Mouse (Mus musculus): ENCODE measurements around the gene Acot8. TPM values are rescaled to one million over a fixed set of nuclear protein-coding genes. Genes with fewer than 3 reads are reported as not detected.

Gene Acot8
- polyA plus RNA-seq, 1 experiment from 2014 or later = 13.8 TPM

- ATAC-seq (ENCODE audit: insufficient number of reproducible peaks, insufficient read depth, low FRiP score, low TSS enrichment, low read depth) = peak; percentile 98
- Histone ChIP-seq H3K27ac (peak within 1 kb of the TSS; percentile 74; the same call in 1 of the 2 replicates), H3K9me3 (no peaks in the 10 kb centered on the region), H3K9ac (replicated peaks) (peak within 1 kb of the TSS; percentile 86), H3K27me3 (no peaks in the 10 kb centered on the region), H3K36me3 (peaks cover 63% of the 10 kb centered on the region), H3K4me1 (replicated peaks) (peaks cover 23% of the 10 kb centered on the region), H3K4me3 (replicated peaks) (peak within 1 kb of the TSS; percentile 87), H3K4me2 (peak within 1 kb of the TSS; percentile 85)
- WGBS = 2% methylated on average over 53 of the region's 53 CpGs
These were observed 35.2 kb downstream of the Acot8 start, which contains the start of gene Ube2c for GRCm38 (mm10) chr2:164769258-164770037. TSS of gene Ube2c (plus strand) at chr2:164769898.

- no peak overlapping the region for H3K4me3 ChIP-seq (replicated peaks)
- H3K27me3 ChIP-seq = no peaks in the 10 kb centered on the region
- no peak overlapping the region for H3K9ac ChIP-seq (replicated peaks)
- 91% methylated on average over 15 of the region's 15 CpGs for WGBS
- peaks cover 69% of the 10 kb centered on the region for H3K36me3 ChIP-seq
- H3K27ac ChIP-seq = peak overlapping the region; percentile 35; the same call in 1 of the 2 replicates
- no peaks in the 10 kb centered on the region for H3K9me3 ChIP-seq
- peaks cover 23% of the 10 kb centered on the region for H3K4me1 ChIP-seq (replicated peaks)
- ATAC-seq (ENCODE audit: insufficient number of reproducible peaks, insufficient read depth, low FRiP score, low TSS enrichment, low read depth) = no peak
- no peak overlapping the region for H3K4me2 ChIP-seq
These were observed 36.7 kb downstream of the Acot8 start for GRCm38 (mm10) chr2:164767812-164768540.

GRCm38 (mm10) chr2:164765841-164766240 is 38.8 kb downstream of the Acot8 start:
- no peak overlapping the region for H3K27ac ChIP-seq
- no peaks in the 10 kb centered on the region for H3K27me3 ChIP-seq
- H3K36me3 ChIP-seq = peaks cover 70% of the 10 kb centered on the region
- no peaks in the 10 kb centered on the region for H3K9me3 ChIP-seq
- 75% methylated on average over 3 of the region's 3 CpGs for WGBS
- no peak for ATAC-seq (ENCODE audit: insufficient number of reproducible peaks, insufficient read depth, low FRiP score, low TSS enrichment, low read depth)
- H3K4me1 ChIP-seq (replicated peaks) = peaks cover 8% of the 10 kb centered on the region
- no peak overlapping the region for H3K9ac ChIP-seq (replicated peaks)
- H3K4me3 ChIP-seq (replicated peaks) = no peak overlapping the region
- no peak overlapping the region for H3K4me2 ChIP-seq

GRCm38 (mm10) chr2:164762593-164762992 is 42.1 kb downstream of the Acot8 start:
- H3K4me1 ChIP-seq (replicated peaks) = no peaks in the 10 kb centered on the region
- no peak overlapping the region for H3K9ac ChIP-seq (replicated peaks)
- no peak overlapping the region for H3K4me2 ChIP-seq
- no peaks in the 10 kb centered on the region for H3K9me3 ChIP-seq
- WGBS = 94% methylated on average over 7 of the region's 7 CpGs
- no peak overlapping the region for H3K4me3 ChIP-seq (replicated peaks)
- H3K27me3 ChIP-seq = no peaks in the 10 kb centered on the region
- no peak for ATAC-seq (ENCODE audit: insufficient number of reproducible peaks, insufficient read depth, low FRiP score, low TSS enrichment, low read depth)
- no peak overlapping the region for H3K27ac ChIP-seq
- peaks cover 94% of the 10 kb centered on the region for H3K36me3 ChIP-seq

GRCm38 (mm10) chr2:164761971-164762370 is 42.7 kb downstream of the Acot8 start:
- ATAC-seq (ENCODE audit: insufficient number of reproducible peaks, insufficient read depth, low FRiP score, low TSS enrichment, low read depth) = no peak
- Histone ChIP-seq H3K27ac (no peak overlapping the region), H3K4me3 (replicated peaks) (no peak overlapping the region), H3K4me1 (replicated peaks) (no peaks in the 10 kb centered on the region), H3K9me3 (no peaks in the 10 kb centered on the region), H3K4me2 (no peak overlapping the region), H3K27me3 (no peaks in the 10 kb centered on the region), H3K36me3 (peaks cover 94% of the 10 kb centered on the region), H3K9ac (replicated peaks) (no peak overlapping the region)
- 99% methylated on average over 4 of the region's 4 CpGs for WGBS

- no peak overlapping the region for H3K9ac ChIP-seq (replicated peaks)
- no peak for ATAC-seq (ENCODE audit: insufficient number of reproducible peaks, insufficient read depth, low FRiP score, low TSS enrichment, low read depth)
- H3K36me3 ChIP-seq = peaks cover 94% of the 10 kb centered on the region
- H3K4me3 ChIP-seq (replicated peaks) = no peak overlapping the region
- no peaks in the 10 kb centered on the region for H3K9me3 ChIP-seq
- H3K27me3 ChIP-seq = no peaks in the 10 kb centered on the region
- H3K4me1 ChIP-seq (replicated peaks) = no peaks in the 10 kb centered on the region
- H3K27ac ChIP-seq = no peak overlapping the region
- H3K4me2 ChIP-seq = no peak overlapping the region
- WGBS = 94% methylated on average over 2 of the region's 2 CpGs
These were observed 43.2 kb downstream of the Acot8 start for GRCm38 (mm10) chr2:164761502-164761901.

- H3K4me3 ChIP-seq (replicated peaks) = no peak overlapping the region
- WGBS = 90% methylated on average over 4 of the region's 4 CpGs
- H3K4me2 ChIP-seq = no peak overlapping the region
- no peak overlapping the region for H3K27ac ChIP-seq
- no peaks in the 10 kb centered on the region for H3K4me1 ChIP-seq (replicated peaks)
- H3K27me3 ChIP-seq = no peaks in the 10 kb centered on the region
- H3K36me3 ChIP-seq = peaks cover 94% of the 10 kb centered on the region
- no peak overlapping the region for H3K9ac ChIP-seq (replicated peaks)
- H3K9me3 ChIP-seq = no peaks in the 10 kb centered on the region
- ATAC-seq (ENCODE audit: insufficient number of reproducible peaks, insufficient read depth, low FRiP score, low TSS enrichment, low read depth) = no peak
These were observed 44.4 kb downstream of the Acot8 start for GRCm38 (mm10) chr2:164760059-164760833.

- Histone ChIP-seq H3K9me3 (no peaks in the 10 kb centered on the region), H3K27me3 (no peaks in the 10 kb centered on the region), H3K36me3 (peaks cover 99% of the 10 kb centered on the region), H3K4me3 (replicated peaks) (no peak overlapping the region), H3K4me1 (replicated peaks) (no peaks in the 10 kb centered on the region), H3K27ac (no peak overlapping the region), H3K9ac (replicated peaks) (no peak overlapping the region), H3K4me2 (no peak overlapping the region)
- ATAC-seq (ENCODE audit: insufficient number of reproducible peaks, insufficient read depth, low FRiP score, low TSS enrichment, low read depth) = no peak
- 63% methylated on average over 1 of the region's 1 CpGs for WGBS
These were observed 46.0 kb downstream of the Acot8 start for GRCm38 (mm10) chr2:164758692-164759091.

- no peaks in the 10 kb centered on the region for H3K4me1 ChIP-seq (replicated peaks)
- H3K36me3 ChIP-seq = peaks cover 99% of the 10 kb centered on the region
- H3K9me3 ChIP-seq = no peaks in the 10 kb centered on the region
- no peaks in the 10 kb centered on the region for H3K27me3 ChIP-seq
- H3K27ac ChIP-seq = no peak overlapping the region
- no peak for ATAC-seq (ENCODE audit: insufficient number of reproducible peaks, insufficient read depth, low FRiP score, low TSS enrichment, low read depth)
- H3K4me2 ChIP-seq = no peak overlapping the region
- H3K9ac ChIP-seq (replicated peaks) = no peak overlapping the region
- WGBS = 87% methylated on average over 11 of the region's 11 CpGs
- H3K4me3 ChIP-seq (replicated peaks) = no peak overlapping the region
These were observed 46.8 kb downstream of the Acot8 start for GRCm38 (mm10) chr2:164757841-164758240.

GRCm38 (mm10) chr2:164754800-164755199 is 49.9 kb downstream of the Acot8 start:
- Histone ChIP-seq H3K4me2 (no peak overlapping the region), H3K36me3 (peaks cover 99% of the 10 kb centered on the region), H3K9me3 (no peaks in the 10 kb centered on the region), H3K27ac (no peak overlapping the region), H3K4me1 (replicated peaks) (no peaks in the 10 kb centered on the region), H3K27me3 (no peaks in the 10 kb centered on the region), H3K9ac (replicated peaks) (no peak overlapping the region), H3K4me3 (replicated peaks) (no peak overlapping the region)
- 83% methylated on average over 2 of the region's 2 CpGs for WGBS
- no peak for ATAC-seq (ENCODE audit: insufficient number of reproducible peaks, insufficient read depth, low FRiP score, low TSS enrichment, low read depth)

- Histone ChIP-seq H3K9ac (replicated peaks) (no peak overlapping the region), H3K9me3 (no peaks in the 10 kb centered on the region), H3K36me3 (peaks cover 97% of the 10 kb centered on the region), H3K4me2 (no peak overlapping the region), H3K4me1 (replicated peaks) (no peaks in the 10 kb centered on the region), H3K27ac (no peak overlapping the region), H3K27me3 (no peaks in the 10 kb centered on the region), H3K4me3 (replicated peaks) (no peak overlapping the region)
- ATAC-seq (ENCODE audit: insufficient number of reproducible peaks, insufficient read depth, low FRiP score, low TSS enrichment, low read depth) = no peak
- WGBS = 87% methylated on average over 11 of the region's 11 CpGs
These were observed 50.6 kb downstream of the Acot8 start for GRCm38 (mm10) chr2:164754105-164754504.
